Mouse (Mus musculus): ENCODE measurements around the gene Olfr1166.
"Not testable (repeated sequence)": the region's sequence is repeated elsewhere in the genome, so short reads cannot be mapped to it uniquely, and the experiment has no call there.

DNA sequence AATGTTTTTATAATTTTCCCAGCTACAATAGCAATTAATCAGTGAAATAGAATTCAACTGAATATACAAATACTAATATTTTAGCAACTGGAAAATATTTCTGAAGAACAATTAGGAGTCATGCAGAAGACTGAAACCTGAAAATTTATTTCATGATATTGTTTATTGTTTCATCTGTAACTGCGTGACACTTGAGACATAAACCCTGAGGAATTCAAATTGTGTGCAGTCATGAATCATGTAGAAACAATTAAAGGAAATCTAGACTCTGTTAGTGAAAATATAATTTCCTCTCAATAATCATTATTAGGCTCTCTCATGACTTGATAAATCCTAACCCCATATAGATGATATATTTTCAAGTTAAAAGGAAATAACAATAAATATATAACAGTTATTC is 27.0 kb upstream of the Olfr1166 start, which contains the start of gene Olfr1167:
- not testable (repeated sequence) for TF ChIP-seq TAL1, GATA1 (IDR thresholded peaks at IDR 0.05; ENCODE audit: low read length)
